Mouse (Mus musculus) midbrain, embryonic 11.5 days (tissue): ENCODE measurements at regions not wholly inside any gene's neighbourhood (a gene's known extent, or its start where the extent isn't known, plus 50 kb on each side); places are given as distances from the start of the nearest gene placed in this dataset.
"Not testable (repeated sequence)": the region's sequence is repeated elsewhere in the genome, so short reads cannot be mapped to it uniquely, and the experiment has no call there.

Experiments
- ATAC-seq: fragments of 200-750 bp; cut with Nextera tagmentation; 2 replicates; pipeline ENCODE4 v1.8.0; 2017; ENCODE audit warnings: moderate TSS enrichment, moderate library complexity; ENCODE audit not compliant: low FRiP score
- DNase-seq: peaks from one replicate; pipeline ENCODE4 v3.0.0; 2015; ENCODE audit warnings: low spot score; ENCODE audit errors: missing footprints
- H3K27ac ChIP-seq: fragments of 300-500 bp; sonication (generic); 2 replicates; pipeline ENCODE4 v1.5.1; 2014; ENCODE audit warnings: low read depth, low read length
- H3K27me3 ChIP-seq: fragments of 300-500 bp; sonication (generic); 2 replicates; pipeline ENCODE4 v1.6.1; 2014; ENCODE audit warnings: mild to moderate bottlenecking, low read length, moderate library complexity, mixed read lengths; ENCODE audit not compliant: control insufficient read depth, insufficient read depth
- H3K36me3 ChIP-seq: fragments of 300-500 bp; sonication (generic); 2 replicates; pipeline ENCODE4 v1.6.1; 2014; ENCODE audit warnings: mild to moderate bottlenecking, low read length, moderate library complexity, mixed read lengths; ENCODE audit not compliant: control insufficient read depth, insufficient read depth
- H3K4me1 ChIP-seq: fragments of 300-500 bp; sonication (generic); 2 replicates; pipeline ENCODE4 v1.6.1; 2014; ENCODE audit warnings: low read length; ENCODE audit not compliant: control insufficient read depth, insufficient read depth
- H3K4me2 ChIP-seq: fragments of 300-500 bp; sonication (generic); 2 replicates; pipeline ENCODE4 v1.6.1; 2014; ENCODE audit warnings: mild to moderate bottlenecking, moderate library complexity
- H3K4me3 ChIP-seq: fragments of 300-500 bp; sonication (generic); 2 replicates; pipeline ENCODE4 v1.5.1; 2014; ENCODE audit warnings: low read depth, low read length
- H3K9ac ChIP-seq: fragments of 300-500 bp; sonication (generic); 2 replicates; pipeline ENCODE4 v1.6.1; 2014; ENCODE audit warnings: low read length
- H3K9me3 ChIP-seq: fragments of 300-500 bp; sonication (generic); 2 replicates; pipeline ENCODE4 v1.6.1; 2016; ENCODE audit warnings: low read length; ENCODE audit not compliant: control insufficient read depth
- WGBS: fragments of 180-500 bp; shearing (Covaris S2); extraction: QIAGEN DNeasy Blood & Tissue Kit; methylation state at CpG from one replicate; pipeline ENCODE4 v1.1.7; 2014; 5-methylcytosine and 5-hydroxymethylcytosine counted together

DNA sequence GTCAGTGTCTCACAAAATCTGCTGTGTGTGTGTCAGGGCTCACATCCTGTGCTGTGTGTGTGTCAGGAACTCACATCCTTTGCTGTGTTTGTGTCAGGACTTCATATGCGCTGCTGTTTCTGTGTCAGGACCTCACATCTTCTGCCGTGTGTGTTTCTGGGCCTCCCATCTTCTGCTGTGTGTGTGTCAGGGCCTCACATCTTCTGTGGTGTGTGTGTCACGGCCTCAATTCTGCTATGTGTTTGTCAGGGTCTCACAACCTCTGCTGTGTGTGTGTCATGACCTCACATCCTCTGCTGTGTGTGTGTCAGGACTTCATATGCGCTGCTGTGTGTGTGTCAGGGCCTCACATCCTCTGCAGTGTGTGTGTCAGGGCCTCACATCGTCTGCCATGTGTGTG, 137.5 kb downstream of the Asmt start:
- H3K4me3 ChIP-seq, H3K27me3 ChIP-seq, H3K27ac ChIP-seq, H3K4me2 ChIP-seq, H3K36me3 ChIP-seq, ATAC-seq, H3K4me1 ChIP-seq, H3K9ac ChIP-seq, H3K9me3 ChIP-seq, DNase-seq: not testable (repeated sequence)
- 65% methylated on average over 4 of the region's 5 CpGs for WGBS

- ATAC-seq = no peak
- Histone ChIP-seq H3K4me2 (no peak overlapping the region), H3K27ac (no peak overlapping the region), H3K9ac (no peak overlapping the region), H3K9me3 (peaks cover 4% of the 10 kb centered on the region), H3K4me1 (no peaks in the 10 kb centered on the region), H3K27me3 (no peaks in the 10 kb centered on the region), H3K4me3 (no peak overlapping the region), H3K36me3 (no peaks in the 10 kb centered on the region)
- WGBS = 74% methylated on average over 2 of the region's 2 CpGs
- no peak for DNase-seq
Observed at GRCm38 (mm10) chrX:170815381-170815780, 142.9 kb downstream of the Asmt start.

GRCm38 (mm10) chrX:170841108-170841507, 168.7 kb downstream of the Asmt start:
- H3K4me2 ChIP-seq, H3K9ac ChIP-seq, ATAC-seq, H3K27ac ChIP-seq, H3K27me3 ChIP-seq, H3K36me3 ChIP-seq, H3K4me1 ChIP-seq, H3K4me3 ChIP-seq: not testable (repeated sequence)
- H3K9me3 ChIP-seq = peaks cover 14% of the 10 kb centered on the region
- WGBS = 71% methylated on average over 5 of the region's 5 CpGs
- DNase-seq = peak; percentile 56

DNA sequence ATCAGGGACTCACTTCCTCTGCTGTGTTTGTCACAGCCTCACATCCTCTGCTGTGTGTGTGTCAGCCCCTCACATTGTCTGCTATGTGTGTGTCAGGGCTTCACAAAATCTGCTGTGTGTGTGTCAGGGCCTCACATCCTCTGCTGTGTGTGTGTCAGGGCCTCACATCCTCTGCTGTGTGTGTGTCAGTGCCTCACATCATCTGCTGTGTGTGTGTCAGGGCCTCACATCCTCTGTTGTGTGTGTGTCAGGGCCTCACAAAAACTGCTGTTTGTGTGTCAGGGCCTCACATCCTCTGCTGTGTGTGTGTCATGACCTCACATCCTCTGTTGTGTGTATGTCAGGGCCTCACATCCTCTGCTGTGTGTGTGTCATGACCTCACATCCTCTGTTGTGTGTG, 169.1 kb downstream of the Asmt start:
- ATAC-seq, H3K4me3 ChIP-seq, H3K36me3 ChIP-seq, H3K4me1 ChIP-seq, H3K9ac ChIP-seq, H3K4me2 ChIP-seq, DNase-seq, H3K27ac ChIP-seq, H3K27me3 ChIP-seq: not testable (repeated sequence)
- peaks cover 14% of the 10 kb centered on the region for H3K9me3 ChIP-seq

DNA sequence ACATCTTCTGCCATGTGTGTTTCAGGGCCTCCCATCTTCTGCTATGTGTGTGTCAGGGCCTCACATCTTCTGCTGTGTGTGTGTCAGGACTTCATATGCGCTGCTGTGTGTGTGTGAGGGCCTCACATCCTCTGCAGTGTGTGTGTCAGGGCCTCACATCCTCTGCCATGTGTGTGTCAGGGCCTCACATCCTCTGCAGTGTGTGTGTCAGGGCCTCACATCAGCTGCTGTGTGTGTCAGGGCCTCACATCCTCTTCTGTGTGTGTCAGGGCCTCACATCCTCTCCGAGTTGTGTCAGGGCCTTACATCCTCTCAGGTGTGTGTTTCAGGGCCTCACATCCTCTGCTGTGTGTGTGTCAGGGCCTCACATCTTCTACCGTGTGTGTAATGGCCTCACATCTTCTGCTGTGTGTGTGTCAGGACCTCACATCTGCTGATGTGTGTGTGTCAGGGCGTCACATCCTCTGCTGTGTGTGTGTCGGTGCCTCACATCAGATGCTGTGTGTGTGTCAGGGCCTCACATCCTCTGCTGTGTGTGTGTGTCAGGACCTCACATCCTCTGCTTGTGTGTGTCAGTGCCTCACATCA, 170.5 kb downstream of the Asmt start:
- not testable (repeated sequence) for H3K9ac ChIP-seq, H3K27me3 ChIP-seq, H3K36me3 ChIP-seq, H3K4me1 ChIP-seq, ATAC-seq, H3K27ac ChIP-seq, H3K4me2 ChIP-seq, H3K4me3 ChIP-seq
- WGBS = 74% methylated on average over 5 of the region's 5 CpGs
- H3K9me3 ChIP-seq = peaks cover 14% of the 10 kb centered on the region
- DNase-seq = peak; percentile 41

DNA sequence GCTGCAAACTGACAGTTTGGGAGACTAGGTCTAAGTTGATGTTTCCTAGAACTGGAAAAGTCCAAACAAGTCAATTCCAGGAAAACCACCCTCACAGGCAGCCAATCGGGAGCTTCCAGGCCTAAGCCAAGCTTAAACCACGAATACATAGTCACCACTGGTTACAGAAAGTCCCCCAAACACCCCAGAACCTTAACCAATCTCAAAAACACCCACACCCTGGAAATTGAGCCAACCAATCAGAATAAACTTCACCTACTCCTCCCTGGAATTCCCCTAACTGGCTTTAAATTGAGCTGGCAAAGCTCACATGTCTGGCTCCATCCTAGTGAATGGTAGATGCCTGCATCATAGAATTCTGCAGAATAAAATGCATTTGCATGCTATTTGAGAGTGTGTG, 204.2 kb downstream of the Asmt start:
- not testable (repeated sequence) for ATAC-seq, H3K4me2 ChIP-seq, H3K4me1 ChIP-seq, H3K9ac ChIP-seq, DNase-seq, H3K9me3 ChIP-seq, H3K27me3 ChIP-seq, H3K27ac ChIP-seq, H3K4me3 ChIP-seq, H3K36me3 ChIP-seq
- no CpG with 5 or more reads among the region's 2 CpGs for WGBS

DNA sequence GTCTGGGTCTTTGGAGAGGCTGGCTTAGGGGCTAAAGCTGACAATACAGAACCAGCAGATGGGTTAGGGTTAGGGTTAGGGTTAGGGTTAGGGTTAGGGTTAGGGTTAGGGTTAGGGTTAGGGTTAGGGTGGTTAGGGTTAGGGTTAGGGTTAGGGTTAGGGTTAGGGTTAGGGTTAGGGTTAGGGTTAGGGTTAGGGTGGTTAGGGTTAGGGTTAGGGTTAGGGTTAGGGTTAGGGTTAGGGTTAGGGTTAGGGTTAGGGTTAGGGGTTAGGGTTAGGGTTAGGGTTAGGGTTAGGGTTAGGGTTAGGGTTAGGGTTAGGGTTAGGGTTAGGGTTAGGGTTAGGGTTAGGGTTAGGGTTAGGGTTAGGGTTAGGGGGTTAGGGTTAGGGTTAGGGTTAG, 208.4 kb downstream of the Asmt start:
- H3K27ac ChIP-seq, H3K4me3 ChIP-seq, H3K4me2 ChIP-seq, DNase-seq, H3K9ac ChIP-seq, H3K4me1 ChIP-seq, H3K36me3 ChIP-seq, ATAC-seq, H3K9me3 ChIP-seq, H3K27me3 ChIP-seq: not testable (repeated sequence)
